Mouse (Mus musculus): ENCODE measurements around the gene Gna15.

- TF ChIP-seq CTCF (IDR thresholded peaks at IDR 0.05) (peak; percentile 83), EP300 (IDR thresholded peaks at IDR 0.05) (no peak)
Measured at GRCm38 (mm10) chr10:81518546-81518945, 5.5 kb downstream of the Gna15 start.
